Mouse (Mus musculus) kidney, embryonic 15.5 days (tissue): ENCODE results near the gene Mrs2. TPM values are rescaled to one million over a fixed set of nuclear protein-coding genes. Genes with fewer than 3 reads are reported as not detected.
"Not testable (repeated sequence)": the region's sequence is repeated elsewhere in the genome, so short reads cannot be mapped to it uniquely, and the experiment has no call there.

ENCODE experiments used
- ATAC-seq: fragments of 200-750 bp; cut with Nextera tagmentation; replicated peaks from 2 replicates; pipeline ENCODE4 v1.8.0; 2017; ENCODE audit warnings: moderate TSS enrichment; ENCODE audit not compliant: low FRiP score
- H3K27ac ChIP-seq: fragments of 300-500 bp; sonication (generic); 2 replicates; pipeline ENCODE4 v1.5.1; 2015; ENCODE audit warnings: mild to moderate bottlenecking, inconsistent platforms
- H3K27me3 ChIP-seq: fragments of 300-500 bp; sonication (generic); 2 replicates; pipeline ENCODE4 v1.6.1; 2015; ENCODE audit warnings: inconsistent platforms
- H3K36me3 ChIP-seq: fragments of 300-500 bp; sonication (generic); 2 replicates; pipeline ENCODE4 v1.6.1; 2015; ENCODE audit warnings: inconsistent platforms
- H3K4me1 ChIP-seq: fragments of 300-500 bp; sonication (generic); 2 replicates; pipeline ENCODE4 v1.6.1; 2015; ENCODE audit warnings: inconsistent platforms
- H3K4me2 ChIP-seq: fragments of 300-500 bp; sonication (generic); 2 replicates; pipeline ENCODE4 v1.6.1; 2015; ENCODE audit warnings: moderate library complexity, mild to moderate bottlenecking, inconsistent platforms
- H3K4me3 ChIP-seq: fragments of 300-500 bp; sonication (generic); replicated peaks from 2 replicates; pipeline ENCODE4 v1.5.1; 2015; ENCODE audit warnings: mild to moderate bottlenecking, inconsistent platforms
- H3K9ac ChIP-seq: fragments of 300-500 bp; sonication (generic); 2 replicates; pipeline ENCODE4 v1.6.1; 2015; ENCODE audit warnings: mild to moderate bottlenecking, inconsistent platforms
- H3K9me3 ChIP-seq: fragments of 300-500 bp; sonication (generic); replicated peaks from 2 replicates; pipeline ENCODE4 v1.6.1; 2016; ENCODE audit warnings: inconsistent platforms
- WGBS: fragments of 180-500 bp; shearing (Covaris S2); methylation state at CpG from one replicate; pipeline ENCODE4 v1.1.7; 2015; ENCODE audit warnings: mixed read lengths; 5-methylcytosine and 5-hydroxymethylcytosine counted together
- polyA plus RNA-seq: library from polyadenylated mRNA; unstranded; fragments of >200 nt; fragmentation: Nextera tagmentation; extraction: Ambion mirVana; gene quantifications from 2 replicates; pipeline ENCODE4 v1.2.1, GENCODE M21; 2015

Gene Mrs2
- polyA plus RNA-seq, 1 experiment from 2014 or later: 17.4 TPM

- H3K4me1 ChIP-seq: no peaks in the 10 kb centered on the region
Measured at GRCm38 (mm10) chr13:24976384-24976783, 43.8 kb downstream of the Mrs2 start.

GRCm38 (mm10) chr13:24971776-24972175 is 48.4 kb downstream of the Mrs2 start:
- H3K27me3 ChIP-seq, ATAC-seq, H3K27ac ChIP-seq, H3K9ac ChIP-seq, H3K9me3 ChIP-seq, H3K4me2 ChIP-seq, H3K4me3 ChIP-seq, H3K36me3 ChIP-seq, H3K4me1 ChIP-seq: not testable (repeated sequence)
- WGBS: 86% methylated on average over 3 of the region's 3 CpGs

More at GRCm38 (mm10) chr13:24976384-24976783, 43.8 kb downstream of the Mrs2 start:
- Histone ChIP-seq H3K4me2 (no peak overlapping the region), H3K27me3 (no peaks in the 10 kb centered on the region), H3K27ac (no peak overlapping the region), H3K36me3 (no peaks in the 10 kb centered on the region), H3K4me3 (no peak overlapping the region), H3K9ac (no peak overlapping the region), H3K9me3 (no peaks in the 10 kb centered on the region)
- WGBS: 82% methylated on average over 4 of the region's 4 CpGs
- ATAC-seq: no peak

- no peaks in the 10 kb centered on the region for H3K36me3 ChIP-seq
- no peak overlapping the region for H3K27ac ChIP-seq
- H3K27me3 ChIP-seq: no peaks in the 10 kb centered on the region
- H3K9ac ChIP-seq: no peak overlapping the region
- no peaks in the 10 kb centered on the region for H3K9me3 ChIP-seq
- peaks cover 12% of the 10 kb centered on the region for H3K4me1 ChIP-seq
- WGBS: 27% methylated on average over 5 of the region's 5 CpGs
- peak; percentile 49; the same call in 1 of the 2 replicates for ATAC-seq
- H3K4me3 ChIP-seq: peak overlapping the region; percentile 38
- peak overlapping the region; percentile 56 for H3K4me2 ChIP-seq
Measured at GRCm38 (mm10) chr13:24965846-24966201, 54.4 kb downstream of the Mrs2 start.

- Histone ChIP-seq H3K27me3 (no peaks in the 10 kb centered on the region), H3K9me3 (no peaks in the 10 kb centered on the region), H3K4me3 (peak overlapping the region; percentile 38), H3K9ac (no peak overlapping the region), H3K4me1 (peaks cover 12% of the 10 kb centered on the region), H3K27ac (no peak overlapping the region), H3K36me3 (no peaks in the 10 kb centered on the region), H3K4me2 (peak overlapping the region; percentile 56)
- ATAC-seq: peak; percentile 74
- WGBS: 14% methylated on average over 15 of the region's 15 CpGs
Measured at GRCm38 (mm10) chr13:24965130-24965845, 54.9 kb downstream of the Mrs2 start.

GRCm38 (mm10) chr13:24962119-24962518 is 58.1 kb downstream of the Mrs2 start:
- Histone ChIP-seq H3K27ac (no peak overlapping the region), H3K4me3 (no peak overlapping the region), H3K9ac (no peak overlapping the region), H3K27me3 (no peaks in the 10 kb centered on the region), H3K36me3 (no peaks in the 10 kb centered on the region), H3K4me1 (peaks cover 12% of the 10 kb centered on the region), H3K9me3 (no peaks in the 10 kb centered on the region), H3K4me2 (no peak overlapping the region)
- ATAC-seq: no peak
- WGBS: 84% methylated on average over 8 of the region's 8 CpGs

GRCm38 (mm10) chr13:24960084-24960483 is 60.1 kb downstream of the Mrs2 start:
- Histone ChIP-seq H3K9me3 (no peaks in the 10 kb centered on the region), H3K4me3 (no peak overlapping the region), H3K27me3 (no peaks in the 10 kb centered on the region), H3K27ac (no peak overlapping the region), H3K9ac (no peak overlapping the region), H3K4me2 (no peak overlapping the region), H3K4me1 (peaks cover under 1% of the 10 kb centered on the region; the same call in 1 of the 2 replicates), H3K36me3 (no peaks in the 10 kb centered on the region)
- no peak for ATAC-seq
- 84% methylated on average over 3 of the region's 3 CpGs for WGBS

GRCm38 (mm10) chr13:24958671-24959070 is 61.5 kb downstream of the Mrs2 start:
- Histone ChIP-seq H3K36me3 (no peaks in the 10 kb centered on the region), H3K4me2 (no peak overlapping the region)

GRCm38 (mm10) chr13:24955500-24955899 is 64.7 kb downstream of the Mrs2 start:
- Histone ChIP-seq H3K4me2 (no peak overlapping the region), H3K4me1 (0 out of 2 replicates have a peak, but pooled peaks cover 2% of the 10 kb centered on the region), H3K27ac (no peak overlapping the region), H3K36me3 (no peaks in the 10 kb centered on the region), H3K9ac (no peak overlapping the region), H3K4me3 (no peak overlapping the region), H3K9me3 (no peaks in the 10 kb centered on the region), H3K27me3 (no peaks in the 10 kb centered on the region)
- no peak for ATAC-seq
- WGBS: 13% methylated on average over 10 of the region's 10 CpGs

More at GRCm38 (mm10) chr13:24958671-24959070, 61.5 kb downstream of the Mrs2 start:
- Histone ChIP-seq H3K27me3 (no peaks in the 10 kb centered on the region), H3K9ac (no peak overlapping the region), H3K9me3 (no peaks in the 10 kb centered on the region), H3K27ac (no peak overlapping the region), H3K4me3 (no peak overlapping the region), H3K4me1 (0 out of 2 replicates have a peak, but pooled peaks cover under 1% of the 10 kb centered on the region)
- WGBS: 77% methylated on average over 11 of the region's 11 CpGs
- no peak for ATAC-seq

- Histone ChIP-seq H3K4me2 (no peak overlapping the region), H3K4me1 (0 out of 2 replicates have a peak, but pooled peaks cover 2% of the 10 kb centered on the region), H3K36me3 (no peaks in the 10 kb centered on the region), H3K9ac (no peak overlapping the region), H3K9me3 (no peaks in the 10 kb centered on the region), H3K27me3 (no peaks in the 10 kb centered on the region), H3K4me3 (no peak overlapping the region), H3K27ac (no peak overlapping the region)
- no peak for ATAC-seq
- 39% methylated on average over 11 of the region's 11 CpGs for WGBS
Measured at GRCm38 (mm10) chr13:24955091-24955490, 65.1 kb downstream of the Mrs2 start.

- Histone ChIP-seq H3K27me3 (no peaks in the 10 kb centered on the region), H3K36me3 (no peaks in the 10 kb centered on the region), H3K4me2 (no peak overlapping the region), H3K9me3 (no peaks in the 10 kb centered on the region), H3K27ac (no peak overlapping the region), H3K9ac (no peak overlapping the region), H3K4me1 (0 out of 2 replicates have a peak, but pooled peaks cover 2% of the 10 kb centered on the region), H3K4me3 (no peak overlapping the region)
- no peak for ATAC-seq
- WGBS: 81% methylated on average over 7 of the region's 7 CpGs
Measured at GRCm38 (mm10) chr13:24952659-24953058, 67.5 kb downstream of the Mrs2 start.

GRCm38 (mm10) chr13:24948870-24949269 is 71.3 kb downstream of the Mrs2 start:
- Histone ChIP-seq H3K4me2 (no peak overlapping the region), H3K36me3 (no peaks in the 10 kb centered on the region), H3K27me3 (no peaks in the 10 kb centered on the region), H3K4me3 (no peak overlapping the region), H3K9ac (no peak overlapping the region), H3K4me1 (0 out of 2 replicates have a peak, but pooled peaks cover 6% of the 10 kb centered on the region), H3K9me3 (no peaks in the 10 kb centered on the region), H3K27ac (no peak overlapping the region)
- no peak for ATAC-seq
- WGBS: 93% methylated on average over 6 of the region's 6 CpGs

GRCm38 (mm10) chr13:24947158-24947557 is 73.0 kb downstream of the Mrs2 start:
- H3K4me1 ChIP-seq: 0 out of 2 replicates have a peak, but pooled peaks cover 4% of the 10 kb centered on the region
- H3K9ac ChIP-seq: no peak overlapping the region
- no peak overlapping the region for H3K4me3 ChIP-seq
- no peaks in the 10 kb centered on the region for H3K36me3 ChIP-seq
- H3K27me3 ChIP-seq: no peaks in the 10 kb centered on the region
- no peaks in the 10 kb centered on the region for H3K9me3 ChIP-seq
- ATAC-seq: no peak
- 76% methylated on average over 5 of the region's 5 CpGs for WGBS
- no peak overlapping the region for H3K4me2 ChIP-seq
- H3K27ac ChIP-seq: no peak overlapping the region
